Mouse (Mus musculus): ENCODE measurements at regions not wholly inside any gene's neighbourhood (a gene's known extent, or its start where the extent isn't known, plus 50 kb on each side); places are given as distances from the start of the nearest gene placed in this dataset.

- peak; percentile 62 for ATAC-seq (ENCODE audit: low FRiP score)
- H3K27ac ChIP-seq, result peak overlapping the region; percentile 97
- H3K9ac ChIP-seq, result peak overlapping the region; percentile 66
- peaks cover 58% of the 10 kb centered on the region for H3K4me1 ChIP-seq
- H3K4me2 ChIP-seq (replicated peaks), result peak overlapping the region; percentile 55
- no peaks in the 10 kb centered on the region for H3K9me3 ChIP-seq (replicated peaks)
- peak overlapping the region; percentile 32 for H3K4me3 ChIP-seq
- H3K27me3 ChIP-seq, result no peaks in the 10 kb centered on the region
- no peaks in the 10 kb centered on the region for H3K36me3 ChIP-seq
- WGBS, result 13% methylated on average over 6 of the region's 6 CpGs
Measured at GRCm38 (mm10) chr12:12681101-12681500, 260.6 kb downstream of the Mycn start.

GRCm38 (mm10) chr12:12680371-12680921 is 261.3 kb downstream of the Mycn start:
- H3K36me3 ChIP-seq, result no peaks in the 10 kb centered on the region
- H3K27ac ChIP-seq, result peak overlapping the region; percentile 97
- peak overlapping the region; percentile 32 for H3K4me3 ChIP-seq
- H3K4me1 ChIP-seq, result peaks cover 58% of the 10 kb centered on the region
- 5% methylated on average over 14 of the region's 14 CpGs for WGBS
- peak overlapping the region; percentile 66 for H3K9ac ChIP-seq
- peak overlapping the region; percentile 55 for H3K4me2 ChIP-seq (replicated peaks)
- no peaks in the 10 kb centered on the region for H3K27me3 ChIP-seq
- no peaks in the 10 kb centered on the region for H3K9me3 ChIP-seq (replicated peaks)
- ATAC-seq (ENCODE audit: low FRiP score), result peak; percentile 91

GRCm38 (mm10) chr12:12676676-12677075 is 265.0 kb downstream of the Mycn start:
- Histone ChIP-seq H3K4me3 (no peak overlapping the region), H3K9me3 (replicated peaks) (no peaks in the 10 kb centered on the region), H3K27ac (no peak overlapping the region), H3K9ac (no peak overlapping the region), H3K36me3 (no peaks in the 10 kb centered on the region), H3K27me3 (no peaks in the 10 kb centered on the region), H3K4me2 (replicated peaks) (no peak overlapping the region), H3K4me1 (peaks cover 31% of the 10 kb centered on the region)
- 47% methylated on average over 9 of the region's 9 CpGs for WGBS
- ATAC-seq (ENCODE audit: low FRiP score), result no peak

- no peak for ATAC-seq (ENCODE audit: low FRiP score)
Measured at GRCm38 (mm10) chr12:12669931-12670330, 271.8 kb downstream of the Mycn start.

GRCm38 (mm10) chr12:12668919-12669318 is 272.8 kb downstream of the Mycn start:
- Histone ChIP-seq H3K36me3 (no peaks in the 10 kb centered on the region), H3K4me2 (replicated peaks) (no peak overlapping the region), H3K27me3 (no peaks in the 10 kb centered on the region), H3K4me3 (no peak overlapping the region), H3K27ac (no peak overlapping the region), H3K9ac (no peak overlapping the region), H3K9me3 (replicated peaks) (no peaks in the 10 kb centered on the region), H3K4me1 (0 out of 2 replicates have a peak, but pooled peaks cover 3% of the 10 kb centered on the region)
- no peak for ATAC-seq (ENCODE audit: low FRiP score)
- WGBS, result 85% methylated on average over 4 of the region's 4 CpGs

More at GRCm38 (mm10) chr12:12669931-12670330, 271.8 kb downstream of the Mycn start:
- Histone ChIP-seq H3K36me3 (no peaks in the 10 kb centered on the region), H3K4me3 (no peak overlapping the region), H3K4me2 (replicated peaks) (no peak overlapping the region), H3K27ac (no peak overlapping the region), H3K27me3 (no peaks in the 10 kb centered on the region), H3K4me1 (0 out of 2 replicates have a peak, but pooled peaks cover 3% of the 10 kb centered on the region), H3K9me3 (replicated peaks) (no peaks in the 10 kb centered on the region), H3K9ac (no peak overlapping the region)
- 71% methylated on average over 5 of the region's 5 CpGs for WGBS

- no peaks in the 10 kb centered on the region for H3K27me3 ChIP-seq
- H3K4me1 ChIP-seq, result peaks cover 16% of the 10 kb centered on the region
- H3K36me3 ChIP-seq, result no peaks in the 10 kb centered on the region
- ATAC-seq (ENCODE audit: low FRiP score), result no peak
- 77% methylated on average over 8 of the region's 8 CpGs for WGBS
- H3K4me2 ChIP-seq (replicated peaks), result no peak overlapping the region
- no peak overlapping the region for H3K9ac ChIP-seq
- H3K27ac ChIP-seq, result no peak overlapping the region
- H3K9me3 ChIP-seq (replicated peaks), result peaks cover 6% of the 10 kb centered on the region
- H3K4me3 ChIP-seq, result no peak overlapping the region
Measured at GRCm38 (mm10) chr12:12655611-12656010, 286.1 kb downstream of the Mycn start.

- H3K4me1 ChIP-seq, result peaks cover 16% of the 10 kb centered on the region
- no peak overlapping the region for H3K27ac ChIP-seq
- peaks cover 6% of the 10 kb centered on the region for H3K9me3 ChIP-seq (replicated peaks)
- H3K36me3 ChIP-seq, result no peaks in the 10 kb centered on the region
- ATAC-seq (ENCODE audit: low FRiP score), result no peak
- no peak overlapping the region for H3K4me3 ChIP-seq
- H3K9ac ChIP-seq, result no peak overlapping the region
- H3K27me3 ChIP-seq, result no peaks in the 10 kb centered on the region
- 69% methylated on average over 10 of the region's 10 CpGs for WGBS
- H3K4me2 ChIP-seq (replicated peaks), result no peak overlapping the region
Measured at GRCm38 (mm10) chr12:12655184-12655583, 286.5 kb downstream of the Mycn start.

- H3K9ac ChIP-seq, result no peak overlapping the region
- H3K4me3 ChIP-seq, result no peak overlapping the region
- no peaks in the 10 kb centered on the region for H3K27me3 ChIP-seq
- no peaks in the 10 kb centered on the region for H3K36me3 ChIP-seq
- no peak overlapping the region for H3K27ac ChIP-seq
- peaks cover 16% of the 10 kb centered on the region for H3K4me1 ChIP-seq
- 0 out of 2 replicates have a peak, but pooled peaks have one; percentile 19 for ATAC-seq (ENCODE audit: low FRiP score)
- WGBS, result 38% methylated on average over 7 of the region's 7 CpGs
- no peak overlapping the region for H3K4me2 ChIP-seq (replicated peaks)
- no peaks in the 10 kb centered on the region for H3K9me3 ChIP-seq (replicated peaks)
Measured at GRCm38 (mm10) chr12:12652361-12652760, 289.4 kb downstream of the Mycn start.

GRCm38 (mm10) chr12:12650309-12650708 is 291.4 kb downstream of the Mycn start:
- Histone ChIP-seq H3K27me3 (no peaks in the 10 kb centered on the region), H3K9ac (no peak overlapping the region), H3K4me3 (no peak overlapping the region), H3K4me1 (peaks cover 16% of the 10 kb centered on the region), H3K36me3 (no peaks in the 10 kb centered on the region), H3K27ac (no peak overlapping the region), H3K9me3 (replicated peaks) (no peaks in the 10 kb centered on the region), H3K4me2 (replicated peaks) (no peak overlapping the region)
- no peak for ATAC-seq (ENCODE audit: low FRiP score)
- WGBS, result 98% methylated on average over 1 of the region's 1 CpGs

- Histone ChIP-seq H3K4me3 (no peak overlapping the region), H3K9me3 (replicated peaks) (no peaks in the 10 kb centered on the region), H3K4me1 (peaks cover 6% of the 10 kb centered on the region), H3K4me2 (replicated peaks) (no peak overlapping the region), H3K27ac (no peak overlapping the region), H3K27me3 (no peaks in the 10 kb centered on the region), H3K9ac (no peak overlapping the region), H3K36me3 (no peaks in the 10 kb centered on the region)
- 87% methylated on average over 6 of the region's 6 CpGs for WGBS
- no peak for ATAC-seq (ENCODE audit: low FRiP score)
Measured at GRCm38 (mm10) chr12:12647467-12647866, 294.2 kb downstream of the Mycn start.

- Histone ChIP-seq H3K27me3 (no peaks in the 10 kb centered on the region), H3K9ac (no peak overlapping the region), H3K4me2 (replicated peaks) (no peak overlapping the region), H3K4me1 (no peaks in the 10 kb centered on the region), H3K36me3 (no peaks in the 10 kb centered on the region), H3K4me3 (no peak overlapping the region), H3K9me3 (replicated peaks) (no peaks in the 10 kb centered on the region), H3K27ac (no peak overlapping the region)
- 92% methylated on average over 4 of the region's 4 CpGs for WGBS
- no peak for ATAC-seq (ENCODE audit: low FRiP score)
Measured at GRCm38 (mm10) chr12:12645183-12645582, 296.5 kb downstream of the Mycn start.

GRCm38 (mm10) chr12:12643247-12643963 is 298.3 kb downstream of the Mycn start:
- H3K9me3 ChIP-seq (replicated peaks), result no peaks in the 10 kb centered on the region
- no peak overlapping the region for H3K27ac ChIP-seq
- H3K9ac ChIP-seq, result no peak overlapping the region
- no peak overlapping the region for H3K4me3 ChIP-seq
- H3K4me2 ChIP-seq (replicated peaks), result no peak overlapping the region
- no peak for ATAC-seq (ENCODE audit: low FRiP score)
- H3K36me3 ChIP-seq, result no peaks in the 10 kb centered on the region
- H3K27me3 ChIP-seq, result no peaks in the 10 kb centered on the region
- no peaks in the 10 kb centered on the region for H3K4me1 ChIP-seq
- 42% methylated on average over 11 of the region's 11 CpGs for WGBS

GRCm38 (mm10) chr12:12635308-12635707 is 306.4 kb downstream of the Mycn start:
- no peaks in the 10 kb centered on the region for H3K4me1 ChIP-seq
- ATAC-seq (ENCODE audit: low FRiP score), result no peak
- H3K4me3 ChIP-seq, result no peak overlapping the region
- no peaks in the 10 kb centered on the region for H3K9me3 ChIP-seq (replicated peaks)
- H3K27me3 ChIP-seq, result no peaks in the 10 kb centered on the region
- no peak overlapping the region for H3K27ac ChIP-seq
- no peak overlapping the region for H3K4me2 ChIP-seq (replicated peaks)
- WGBS, result 76% methylated on average over 3 of the region's 3 CpGs
- H3K36me3 ChIP-seq, result no peaks in the 10 kb centered on the region
- no peak overlapping the region for H3K9ac ChIP-seq
